Mouse (Mus musculus) neutrophil, adult 5-6 weeks (primary cell): ENCODE measurements around the gene Clstn1. TPM values are rescaled to one million over a fixed set of nuclear protein-coding genes. Genes with fewer than 3 reads are reported as not detected.
A peak's percentile ranks its signal among the peaks of the same experiment; 100 is the strongest.
"Not testable (repeated sequence)": the region's sequence is repeated elsewhere in the genome, so short reads cannot be mapped to it uniquely, and the experiment has no call there.

Experiments
- ATAC-seq: fragments of 151-379, 151-347 bp; 2 replicates; pipeline ENCODE4 v1.8.0; 2017; ENCODE audit warnings: mild to moderate bottlenecking, moderate TSS enrichment; ENCODE audit not compliant: insufficient number of reproducible peaks, poor library complexity, low FRiP score, severe bottlenecking; ENCODE audit errors: extremely low read depth
- total RNA-seq: library from RNA; stranded (forward); fragments of 200-1000 nt; gene quantifications from 2 replicates; pipeline ENCODE4 v1.2.3, GENCODE M21; 2017

The Clstn1 gene
- total RNA-seq, 1 experiment from 2014 or later: 0.47 TPM

GRCm38 (mm10) chr4:149591486-149591885, 5.2 kb downstream of the Clstn1 start:
- no peak for ATAC-seq

GRCm38 (mm10) chr4:149594913-149595581, 8.8 kb downstream of the Clstn1 start:
- ATAC-seq: no peak

GRCm38 (mm10) chr4:149597641-149598208, 11.5 kb downstream of the Clstn1 start:
- ATAC-seq: no peak

GRCm38 (mm10) chr4:149599549-149599948, 13.3 kb downstream of the Clstn1 start:
- no peak for ATAC-seq

- ATAC-seq: no peak
Observed at GRCm38 (mm10) chr4:149600130-149600529, 13.9 kb downstream of the Clstn1 start.

- ATAC-seq: no peak
Observed at GRCm38 (mm10) chr4:149601484-149601883, 15.2 kb downstream of the Clstn1 start.

- ATAC-seq: no peak
Observed at GRCm38 (mm10) chr4:149602236-149602635, 16.0 kb downstream of the Clstn1 start.

- no peak for ATAC-seq
Observed at GRCm38 (mm10) chr4:149603860-149604259, 17.6 kb downstream of the Clstn1 start.

- ATAC-seq: no peak
Observed at GRCm38 (mm10) chr4:149604518-149604917, 18.2 kb downstream of the Clstn1 start.

GRCm38 (mm10) chr4:149606056-149606455, 19.8 kb downstream of the Clstn1 start:
- no peak for ATAC-seq

- ATAC-seq: no peak
Observed at GRCm38 (mm10) chr4:149606766-149607358, 20.6 kb downstream of the Clstn1 start.

- no peak for ATAC-seq
Observed at GRCm38 (mm10) chr4:149607591-149608308, 21.5 kb downstream of the Clstn1 start.

GRCm38 (mm10) chr4:149608309-149608638, 22.0 kb downstream of the Clstn1 start:
- no peak for ATAC-seq

GRCm38 (mm10) chr4:149609256-149610025, 23.2 kb downstream of the Clstn1 start:
- no peak for ATAC-seq

GRCm38 (mm10) chr4:149611376-149612044, 25.2 kb downstream of the Clstn1 start:
- ATAC-seq: no peak

GRCm38 (mm10) chr4:149613497-149613896, 27.2 kb downstream of the Clstn1 start:
- ATAC-seq: peak; percentile 55

- no peak for ATAC-seq
Observed at GRCm38 (mm10) chr4:149614869-149615268, 28.6 kb downstream of the Clstn1 start.

GRCm38 (mm10) chr4:149616999-149617398, 30.7 kb downstream of the Clstn1 start:
- not testable (repeated sequence) for ATAC-seq

GRCm38 (mm10) chr4:149619988-149620387, 33.7 kb downstream of the Clstn1 start:
- ATAC-seq: no peak
